Mouse (Mus musculus) central nervous system, embryonic 11.5 days (tissue): ENCODE measurements around the gene Senp5. TPM values are rescaled to one million over a fixed set of nuclear protein-coding genes. Genes with fewer than 3 reads are reported as not detected.

Experiments used
- polyA plus RNA-seq: library from polyadenylated mRNA; depleted of rRNA; stranded (reverse); fragments of >200 nt; gene quantifications from 2 replicates; pipeline ENCODE4 v1.2.3, GENCODE M21; 2012; rRNA removed

Gene Senp5
- polyA plus RNA-seq = 17.0 and 22.6 TPM in 2 replicates

DNA sequence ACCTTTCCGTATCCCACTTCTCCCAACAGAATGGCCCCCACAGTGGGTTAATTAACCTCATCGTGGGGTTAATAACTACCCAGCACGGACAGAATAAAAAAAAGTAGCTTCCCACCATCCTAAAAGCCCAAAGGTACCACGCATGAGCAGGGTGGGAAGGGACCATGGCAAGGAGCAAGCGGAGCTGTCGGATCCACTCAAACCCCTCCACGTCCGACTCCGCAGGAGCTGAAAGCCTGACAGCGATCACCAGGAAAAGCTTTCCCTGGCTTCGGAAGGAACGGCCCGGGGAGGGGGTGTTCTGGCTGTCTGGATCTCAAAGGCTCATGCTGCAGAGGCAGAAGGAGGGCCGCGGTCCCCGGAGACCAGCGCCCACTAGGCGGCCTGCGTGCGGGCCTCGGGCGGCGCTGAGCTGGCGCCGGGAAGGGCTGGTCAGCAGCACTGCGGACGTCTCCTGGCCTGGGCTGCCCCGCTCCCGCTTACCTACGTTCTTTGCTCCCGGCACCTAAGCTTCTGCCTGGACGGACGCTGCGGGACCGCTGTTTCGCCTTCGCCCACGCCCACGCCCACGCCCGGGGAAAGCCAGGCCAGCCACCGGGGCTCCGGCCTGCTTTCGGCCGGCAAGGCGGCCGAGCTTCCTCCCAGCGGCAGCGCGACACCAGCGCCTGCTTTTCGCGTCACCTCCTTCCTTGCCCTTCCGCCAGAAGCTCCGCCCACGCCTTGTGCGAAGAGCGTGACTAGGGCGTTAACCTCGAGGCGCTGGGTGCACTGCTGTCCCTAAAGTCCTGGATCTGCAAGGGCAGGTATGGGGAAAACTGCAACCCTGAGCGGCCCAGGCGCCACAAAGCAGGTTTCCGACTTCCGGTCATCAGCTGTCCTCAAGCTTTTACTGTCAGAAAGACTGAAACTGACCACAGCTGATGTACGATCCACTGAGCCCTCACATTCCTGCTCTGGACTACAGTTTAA, at the start of gene Senp5:
Gene Senp5, minus strand, starts transcription at position 779 of the 969 bp plus-strand sequence.

DNA sequence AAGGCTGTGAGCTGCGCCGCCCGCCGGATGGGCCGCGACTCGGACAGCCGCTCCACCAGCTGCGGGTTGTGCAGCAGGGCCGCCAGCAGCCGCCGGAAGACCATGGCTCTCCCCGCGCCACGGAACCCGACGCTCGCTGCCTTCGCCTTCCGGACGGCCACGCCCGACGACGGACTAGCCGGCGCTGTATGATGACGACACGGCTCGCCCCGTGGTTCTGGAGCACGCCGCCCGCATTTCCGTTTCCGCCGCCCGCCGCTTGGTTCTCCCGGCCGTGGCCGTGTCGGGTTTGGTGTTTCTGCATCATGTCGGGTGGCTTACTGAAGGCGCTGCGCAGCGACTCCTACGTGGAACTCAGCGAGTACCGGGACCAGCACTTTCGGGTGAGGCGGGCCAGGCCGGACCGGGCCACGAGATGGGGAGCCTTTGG, 54.7 kb downstream of the Senp5 start, which contains the start of the genes 0610012G03Rik and Ncbp2:
Gene 0610012G03Rik, minus strand, starts transcription at position 150 of the 430 bp plus-strand sequence.
Gene Ncbp2, plus strand, starts transcription at position 169 of the 430 bp plus-strand sequence.

DNA sequence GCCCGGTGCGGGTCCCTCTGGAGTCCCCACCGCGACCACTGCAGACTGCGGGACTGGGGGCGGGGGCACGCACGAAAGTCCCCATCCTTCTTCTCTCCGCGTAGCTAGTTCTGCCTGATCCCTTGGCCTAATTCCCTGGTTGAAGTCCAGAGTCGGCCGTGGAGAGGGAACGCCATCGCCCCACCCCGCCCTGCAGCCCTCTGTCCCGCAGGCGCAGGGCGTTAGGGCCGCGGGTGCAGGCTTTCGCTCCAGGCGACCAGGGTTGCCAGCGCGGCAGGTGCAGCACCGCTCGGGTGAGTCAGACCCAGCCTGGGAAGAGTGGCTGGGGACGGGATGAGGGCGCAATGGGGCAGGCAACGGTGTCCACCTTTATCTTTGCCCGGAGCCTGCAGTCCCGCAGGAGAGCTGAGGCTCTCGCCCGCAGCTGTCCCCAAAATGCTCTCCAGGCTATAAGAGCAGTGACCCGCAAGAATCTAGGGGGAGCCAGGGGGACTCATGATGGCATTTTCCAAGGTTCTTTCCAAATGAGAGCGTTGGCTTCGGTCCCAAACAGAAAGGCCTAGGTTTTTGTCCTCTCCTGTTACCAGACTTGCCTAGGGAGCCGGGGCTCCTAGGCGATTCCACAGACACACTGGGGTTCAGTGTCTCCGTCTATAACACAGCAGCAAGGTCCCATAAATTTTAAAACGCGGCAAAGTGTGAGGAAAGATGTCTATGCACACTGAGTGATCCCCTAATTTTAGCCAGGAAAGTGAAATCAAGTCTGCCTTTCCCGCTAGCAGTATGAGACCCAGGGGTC, 69.1 kb downstream of the Senp5 start, which contains the start of gene Pigz:
Gene Pigz, plus strand, starts transcription at position 101 of the 799 bp plus-strand sequence.

Other genes starting within 250 kb of the Senp5 start
- 0.10 and 0.19 TPM in 2 replicates for gene Meltf, start 124.5 kb downstream of the Senp5 start, polyA plus RNA-seq
- gene Pigz, start 69.4 kb downstream of the Senp5 start, polyA plus RNA-seq = 0.23 and 0.29 TPM in 2 replicates
- gene 0610012G03Rik, start 54.8 kb downstream of the Senp5 start, polyA plus RNA-seq = 33.2 and 45.6 TPM in 2 replicates
- gene Ncbp2, start 54.8 kb downstream of the Senp5 start, polyA plus RNA-seq = 221 and 907 TPM in 2 replicates
- gene Pak2, start 76.1 kb upstream of the Senp5 start, polyA plus RNA-seq = 28.7 and 33.2 TPM in 2 replicates
- gene Pigx, start 96.5 kb upstream of the Senp5 start, polyA plus RNA-seq = 67.3 and 89.2 TPM in 2 replicates
- 22.9 and 23.2 TPM in 2 replicates for gene Cep19, start 96.5 kb upstream of the Senp5 start, polyA plus RNA-seq
- gene Nrros, start 162.3 kb upstream of the Senp5 start, polyA plus RNA-seq = 5.6 and 6.2 TPM in 2 replicates
- 0.17 TPM in 1 of 2 replicates, not detected in the other for gene Bex6, start 176.5 kb upstream of the Senp5 start, polyA plus RNA-seq
- 19.1 and 20.0 TPM in 2 replicates for gene Fbxo45, start 243.9 kb upstream of the Senp5 start, polyA plus RNA-seq
- 13.8 and 20.1 TPM in 2 replicates for gene Wdr53, start 243.9 kb upstream of the Senp5 start, polyA plus RNA-seq